Comparison of ENCODE assay signal across 25 mouse cellular contexts in genomic region chr4:81514547-81514946, GRCm38 (mm10).
"Had no signal": no experiment of that assay in that cellular context is flagged by ENCODE, and none has a peak within 500 bp of the region (broad histone marks: within the 10 kb centered on the region; RNA-seq: fewer than 3 reads in every experiment).

No protein-coding gene starts in this region.

- H3K4me2 ChIP-seq: heart, embryonic 11.5 days; heart, embryonic 13.5 days; heart, embryonic 15.5 days; hindbrain, embryonic 13.5 days; hindbrain, embryonic 15.5 days; kidney, embryonic 15.5 days; limb, embryonic 13.5 days had no signal

- H3K9ac ChIP-seq: forebrain, postnatal 0 days; heart, embryonic 13.5 days; heart, embryonic 15.5 days; hindbrain, embryonic 13.5 days; hindbrain, embryonic 15.5 days; kidney, embryonic 15.5 days; limb, embryonic 13.5 days had no signal

- H3K36me3 ChIP-seq: heart, embryonic 13.5 days; heart, embryonic 15.5 days; hindbrain, embryonic 13.5 days; hindbrain, embryonic 15.5 days; kidney, embryonic 15.5 days; limb, embryonic 13.5 days had no signal

- DNase-seq: forebrain, postnatal 0 days; gastrocnemius, postnatal 14 days; gastrocnemius, postnatal 36 days; heart, adult 11 months; heart, adult 2 months; heart, postnatal 14 days; heart, postnatal 36 days; kidney, adult 11 months; kidney, adult 2 months; kidney, adult 9 months; kidney, postnatal 14 days; kidney, postnatal 36 days; layer of hippocampus, adult 9-11 months; layer of hippocampus, postnatal 36 days; left cerebral cortex, postnatal 4 days had no signal

- H3K27ac ChIP-seq: heart, adult 2 months; heart, embryonic 13.5 days; heart, embryonic 15.5 days; hindbrain, embryonic 13.5 days; hindbrain, embryonic 15.5 days; hindbrain, postnatal 0 days; kidney, embryonic 15.5 days; kidney, postnatal 0 days; limb, embryonic 13.5 days had no signal

- H3K9me3 ChIP-seq: heart, embryonic 13.5 days; heart, embryonic 15.5 days; hindbrain, embryonic 13.5 days; hindbrain, embryonic 15.5 days; kidney, embryonic 15.5 days; limb, embryonic 13.5 days had no signal

- H3K4me3 ChIP-seq: heart, adult 2 months; heart, embryonic 13.5 days; heart, embryonic 15.5 days; hindbrain, embryonic 13.5 days; hindbrain, embryonic 15.5 days; kidney, embryonic 15.5 days; limb, embryonic 13.5 days had no signal

- H3K4me1 ChIP-seq: heart, embryonic 13.5 days; heart, embryonic 15.5 days; hindbrain, embryonic 13.5 days; hindbrain, embryonic 15.5 days; kidney, embryonic 15.5 days had no signal

- ATAC-seq: forebrain, postnatal 0 days; hindbrain, postnatal 0 days; intestine, embryonic 16.5 days had no signal

- H3K27me3 ChIP-seq: heart, embryonic 13.5 days; heart, embryonic 15.5 days; hindbrain, embryonic 13.5 days; hindbrain, embryonic 15.5 days; kidney, embryonic 15.5 days; limb, embryonic 13.5 days had no signal
